Mouse (Mus musculus): ENCODE data around the gene Sox5.

Gene Sox5

GRCm38 (mm10) chr6:144716376-144716775, 65.4 kb downstream of the Sox5 start:
- DNase-seq (ENCODE audit: low read depth): no peak

GRCm38 (mm10) chr6:144711841-144712240, 69.9 kb downstream of the Sox5 start:
- DNase-seq (ENCODE audit: low read depth): no peak

DNA sequence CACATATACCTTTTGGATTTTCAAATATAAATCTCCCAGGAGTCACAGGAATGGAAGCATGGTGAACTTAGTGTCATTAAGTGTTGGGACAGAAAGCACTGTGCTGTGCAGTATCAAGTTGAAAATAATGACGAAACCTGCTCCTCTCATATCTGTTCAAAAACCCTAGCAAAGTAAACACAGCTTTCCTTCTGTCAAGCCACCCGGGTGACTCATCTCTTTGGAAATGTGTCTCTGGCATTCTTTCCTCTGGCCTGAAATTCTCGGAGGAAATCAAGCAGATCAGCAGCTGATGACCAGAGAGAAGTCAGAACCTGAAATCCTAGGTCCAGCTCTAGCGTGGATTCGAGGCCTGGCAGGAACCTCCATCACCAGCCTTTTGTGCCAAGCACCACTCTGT, 71.0 kb downstream of the Sox5 start:
- peak; percentile 65 for DNase-seq (ENCODE audit: low read depth)

DNA sequence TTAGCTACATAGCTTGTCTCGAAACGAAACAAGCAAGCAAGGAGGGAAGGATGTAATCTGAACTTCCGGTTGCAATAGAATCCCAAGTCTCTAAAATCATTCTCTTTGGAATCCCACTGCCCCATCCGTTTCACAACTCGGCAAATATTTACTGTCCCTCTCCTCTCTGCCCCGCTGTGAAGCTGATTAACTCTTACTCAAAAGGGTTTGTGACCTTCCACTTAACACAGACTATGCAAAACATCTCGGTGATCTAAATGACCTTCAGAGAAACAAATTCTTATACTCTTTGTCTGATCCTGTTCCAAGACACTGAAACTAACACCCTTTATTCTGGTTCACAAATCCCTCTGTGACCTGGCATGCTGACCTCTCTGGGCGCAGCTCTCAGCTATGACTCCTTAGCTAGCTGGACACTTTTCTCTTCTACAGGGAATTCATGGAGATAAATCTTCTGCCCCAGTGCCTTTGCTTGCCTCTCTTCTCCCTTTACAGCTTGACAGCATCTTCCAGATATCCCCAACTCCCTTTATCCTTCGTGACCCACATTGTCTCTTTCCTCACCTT, 72.1 kb downstream of the Sox5 start:
- no peak for DNase-seq (ENCODE audit: low read depth)

DNA sequence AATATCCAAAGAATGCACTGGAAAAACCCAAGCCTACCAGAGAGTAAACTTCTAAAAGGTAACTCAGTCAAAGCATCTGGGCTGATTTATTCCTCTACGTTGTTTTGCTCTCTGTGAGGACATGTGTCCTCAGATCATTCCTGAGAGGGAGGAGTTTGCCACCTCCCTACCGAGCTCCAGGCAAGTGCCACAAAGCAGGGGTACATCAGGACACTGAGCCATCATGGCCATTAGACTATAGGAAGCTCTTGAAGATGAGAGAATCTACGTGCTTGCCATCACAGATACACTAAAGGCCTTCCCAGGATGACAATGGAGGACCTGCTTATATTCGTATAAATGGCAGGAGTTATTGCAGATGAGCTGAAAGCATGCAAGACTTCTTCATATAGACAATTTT, 73.4 kb downstream of the Sox5 start:
- no peak for DNase-seq (ENCODE audit: low read depth)

DNA sequence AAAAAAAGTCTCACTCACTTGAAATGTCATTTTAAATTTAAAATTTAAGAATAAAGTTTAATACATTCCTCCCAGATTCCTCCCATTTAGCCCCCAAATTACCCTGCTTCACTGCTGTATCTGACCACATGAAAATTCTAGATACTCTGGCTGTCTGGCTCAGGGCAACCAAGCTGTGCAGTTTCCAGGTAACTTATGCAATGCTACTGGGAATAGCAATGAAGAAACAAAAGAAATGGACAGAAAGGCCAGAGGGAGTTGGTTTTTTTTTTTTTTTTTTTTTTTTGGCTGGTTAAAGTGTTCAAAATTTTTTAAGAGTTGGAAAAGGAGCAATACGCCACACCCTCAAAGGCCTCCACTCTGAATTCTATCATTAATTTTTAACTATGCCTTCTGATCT, 73.8 kb downstream of the Sox5 start:
- DNase-seq (ENCODE audit: low read depth): no peak

- no peak for DNase-seq (ENCODE audit: low read depth)
These were observed 76.8 kb downstream of the Sox5 start for GRCm38 (mm10) chr6:144704962-144705361.

DNA sequence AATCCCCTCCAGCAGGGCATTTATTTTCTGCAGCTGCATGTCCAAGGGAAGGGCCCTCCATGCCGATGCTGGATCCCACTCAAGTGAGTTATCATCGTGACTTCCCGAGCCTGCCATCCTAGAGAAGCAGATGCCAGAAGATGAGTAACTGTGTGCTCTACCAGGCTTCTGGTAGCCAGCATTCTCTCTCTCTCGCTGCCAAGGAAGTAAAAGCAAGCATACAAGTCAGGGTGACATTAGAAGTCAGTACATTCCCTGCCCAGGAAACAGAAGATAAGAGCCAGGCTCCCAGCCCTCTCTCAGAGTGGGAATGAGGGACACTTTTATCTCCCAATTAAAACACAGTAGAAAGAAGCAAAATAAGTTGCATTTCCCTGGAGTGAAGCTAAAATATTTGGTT, 86.1 kb downstream of the Sox5 start:
- no peak for DNase-seq (ENCODE audit: low read depth)

- DNase-seq (ENCODE audit: low read depth): no peak
These were observed 88.4 kb downstream of the Sox5 start for GRCm38 (mm10) chr6:144693211-144693899.

DNA sequence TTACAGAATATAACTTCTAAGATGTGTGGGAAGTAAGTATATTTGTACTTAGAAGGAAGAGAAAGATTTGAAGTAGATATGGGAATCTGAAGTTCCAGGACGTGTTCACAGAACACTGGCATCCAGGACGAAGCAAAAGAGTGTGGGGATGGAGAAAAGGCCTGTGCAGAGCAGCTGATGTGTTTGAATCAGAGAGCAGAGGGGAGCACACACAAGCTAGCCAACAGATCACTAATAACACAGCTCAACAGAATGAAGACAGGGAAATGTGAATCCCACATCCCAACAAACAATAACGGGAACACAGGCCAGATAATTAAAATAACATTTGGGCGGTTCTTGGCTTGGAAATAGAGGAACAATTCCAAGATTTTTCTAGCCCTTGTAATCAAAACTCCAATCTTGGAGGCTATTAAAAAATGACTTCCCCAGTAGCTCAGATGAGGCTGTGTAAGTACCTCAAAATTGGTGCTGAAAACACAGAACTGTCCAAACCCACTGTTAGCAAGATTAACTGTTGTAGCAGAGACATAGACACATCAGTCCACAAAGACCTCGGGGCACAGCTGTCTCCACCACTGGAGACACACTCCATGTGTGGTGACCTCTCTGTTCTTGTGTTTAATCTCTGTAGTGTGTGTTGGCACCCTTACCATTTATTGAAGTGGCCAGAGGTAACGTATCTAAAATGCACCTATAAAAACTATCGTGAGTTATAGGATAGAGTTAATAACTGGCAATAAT, 90.3 kb downstream of the Sox5 start:
- no peak for DNase-seq (ENCODE audit: low read depth)

DNA sequence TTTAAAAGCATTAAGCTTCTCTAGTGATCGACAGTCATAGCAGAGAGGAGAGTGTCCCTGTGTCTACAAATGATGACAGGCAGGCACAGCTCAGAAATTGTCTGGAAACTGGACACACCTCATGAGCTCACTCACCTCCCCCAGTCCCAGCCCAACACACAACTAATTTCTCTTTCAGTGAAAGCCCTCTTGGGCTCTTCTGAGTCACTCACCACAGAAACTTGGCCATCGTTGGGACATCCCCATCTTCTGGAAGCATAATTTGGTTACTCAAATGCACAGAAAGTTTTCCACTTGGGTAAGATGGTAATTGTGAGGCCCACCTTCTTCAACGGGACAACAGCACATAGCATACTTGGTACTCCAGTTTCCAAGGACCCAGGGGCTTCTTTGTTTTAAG, 92.7 kb downstream of the Sox5 start:
- DNase-seq (ENCODE audit: low read depth): no peak

DNA sequence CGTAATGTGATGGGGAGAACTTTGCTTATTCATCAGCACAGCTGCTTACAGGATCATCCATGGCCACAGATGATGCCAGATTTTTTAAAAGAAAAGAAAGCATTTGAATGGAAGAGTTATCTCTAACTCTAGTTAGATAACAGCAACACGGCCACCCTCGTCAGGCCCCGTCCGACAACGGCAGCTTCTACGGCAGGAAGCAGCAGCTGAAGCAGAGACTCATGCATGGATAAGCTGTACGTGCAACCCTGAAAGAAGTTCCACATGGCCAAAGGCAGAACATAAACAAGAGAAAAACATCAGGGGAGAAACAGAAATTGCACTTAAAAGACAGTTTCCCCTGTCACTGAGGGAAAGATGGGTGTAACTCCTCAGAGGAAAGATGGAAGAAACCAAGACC, 94.1 kb downstream of the Sox5 start:
- DNase-seq (ENCODE audit: low read depth): no peak

DNA sequence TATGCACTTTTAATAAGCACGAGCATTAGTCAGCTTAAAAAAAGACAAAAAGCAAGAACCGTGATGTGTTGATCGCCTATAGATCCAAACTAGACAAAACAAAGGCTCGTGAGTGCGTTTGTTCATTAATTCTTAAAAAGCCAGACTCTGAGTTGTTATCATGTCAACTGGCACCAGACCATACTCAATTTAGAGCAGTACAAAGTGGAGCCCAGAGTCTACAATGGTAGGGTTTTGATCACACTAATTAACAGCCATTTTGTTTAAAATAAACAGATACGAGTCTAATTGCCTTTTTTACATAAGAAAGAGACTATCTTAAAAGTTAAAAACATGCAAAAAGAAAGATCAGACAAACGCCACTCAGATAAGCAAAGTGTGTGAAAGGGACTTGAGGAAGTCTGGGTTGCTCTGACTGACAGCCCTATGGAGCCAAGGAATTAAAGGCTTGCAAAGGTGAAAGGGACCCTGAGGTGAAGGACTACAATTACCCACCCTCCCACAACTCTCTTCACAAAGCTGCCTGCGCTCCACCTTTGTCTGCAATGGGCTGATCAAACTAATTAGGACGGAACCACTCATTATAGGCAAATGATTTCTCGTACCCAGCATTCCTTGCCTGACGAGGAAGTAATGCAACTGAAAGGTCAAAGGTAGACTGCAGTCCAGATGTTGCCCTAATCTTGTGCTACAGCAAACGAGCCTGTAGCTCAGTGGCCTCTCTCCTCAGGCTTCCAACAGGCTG, 100.6 kb downstream of the Sox5 start:
- no peak for DNase-seq (ENCODE audit: low read depth)

DNA sequence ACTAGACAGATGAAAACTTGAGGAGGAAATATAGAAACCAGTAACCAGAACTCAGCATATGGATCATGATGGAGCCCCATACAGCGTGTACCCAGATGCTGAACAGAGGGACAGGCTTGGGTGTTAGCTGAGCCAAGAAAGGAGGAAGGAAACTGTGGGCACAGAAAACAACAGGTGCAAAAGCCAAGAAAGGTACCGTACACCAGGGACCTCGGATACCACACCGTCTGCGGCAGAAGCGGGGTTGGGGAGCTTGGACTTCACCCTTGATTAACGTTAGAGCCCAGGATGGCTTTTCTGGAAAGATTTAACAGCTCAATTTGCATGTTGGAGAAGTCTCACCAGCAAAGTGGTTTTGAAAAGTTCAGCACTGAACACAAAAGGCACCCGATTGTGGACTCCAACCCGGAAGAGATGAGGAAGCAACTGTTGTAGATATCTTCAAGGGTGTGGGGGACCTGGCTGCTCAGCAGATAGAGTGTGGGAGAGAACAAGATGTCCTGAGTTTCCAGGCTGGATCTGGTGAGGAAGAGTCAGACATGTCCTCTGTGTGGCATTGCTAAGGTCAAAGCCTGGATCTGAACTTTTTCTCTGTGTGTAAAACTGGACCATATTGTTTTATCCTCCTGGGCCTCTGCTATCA, 104.2 kb downstream of the Sox5 start:
- DNase-seq (ENCODE audit: low read depth): no peak

- DNase-seq (ENCODE audit: low read depth): no peak
These were observed 106.7 kb downstream of the Sox5 start for GRCm38 (mm10) chr6:144675111-144675510.

GRCm38 (mm10) chr6:144673906-144674305, 107.9 kb downstream of the Sox5 start:
- DNase-seq (ENCODE audit: low read depth): no peak

- DNase-seq (ENCODE audit: low read depth): peak; percentile 47
These were observed 111.2 kb downstream of the Sox5 start for GRCm38 (mm10) chr6:144670433-144671167.

GRCm38 (mm10) chr6:144666617-144667016, 115.2 kb downstream of the Sox5 start:
- no peak for DNase-seq (ENCODE audit: low read depth)

DNA sequence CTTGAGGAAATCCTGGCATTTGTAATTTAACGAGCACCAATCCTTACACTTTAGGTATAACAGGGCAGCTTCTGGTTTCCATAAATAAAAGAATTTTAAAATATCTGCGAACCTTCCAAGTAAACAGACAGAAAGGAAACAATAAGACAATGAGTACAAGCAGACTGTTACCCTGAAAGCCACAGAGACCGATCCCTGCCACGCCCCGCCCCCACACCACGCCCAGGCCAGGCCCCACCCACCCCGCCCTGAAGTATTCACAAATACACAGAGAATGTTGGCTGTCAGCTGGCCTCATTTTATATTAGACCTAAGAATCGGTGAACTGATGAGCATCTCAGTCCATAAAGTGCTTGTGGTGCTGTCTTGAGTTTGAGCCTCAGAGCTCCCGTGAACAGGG, 117.0 kb downstream of the Sox5 start:
- no peak for DNase-seq (ENCODE audit: low read depth)

DNA sequence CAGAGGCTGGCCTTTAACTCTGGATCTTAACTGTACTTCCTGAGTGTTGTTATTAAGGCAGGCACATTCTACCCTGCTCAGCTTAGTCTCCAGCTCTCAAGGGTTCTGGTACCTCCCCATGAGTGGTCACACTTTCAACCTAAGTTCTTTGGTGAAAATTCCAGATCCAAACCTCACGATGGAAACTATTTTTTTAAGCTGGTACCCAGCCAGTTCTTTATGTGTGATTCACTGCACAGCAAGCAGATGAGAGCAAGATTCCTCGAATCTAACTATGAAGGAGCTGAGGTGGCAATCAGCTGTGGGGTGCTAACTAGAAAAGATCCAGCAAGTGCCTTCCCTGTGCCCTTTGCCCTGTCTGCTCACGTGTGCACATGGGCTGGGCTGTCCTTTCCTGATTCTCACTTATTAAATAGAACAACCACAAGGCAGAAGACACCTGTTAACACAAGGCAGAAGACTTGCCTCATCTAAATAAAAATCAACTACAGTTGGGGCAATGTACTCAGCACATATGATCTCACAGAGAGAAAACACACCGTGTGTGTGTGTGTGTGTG, 118.2 kb downstream of the Sox5 start:
- DNase-seq (ENCODE audit: low read depth): no peak
